Mouse (Mus musculus) intestine, postnatal 0 days (tissue): Measurements from ENCODE around the gene Coa7. TPM values are rescaled to one million over a fixed set of nuclear protein-coding genes. Genes with fewer than 3 reads are reported as not detected.

Experiments used
- ATAC-seq: fragments of 200-750 bp; cut with Nextera tagmentation; 2 replicates; pipeline ENCODE4 v1.8.0; 2017; ENCODE audit warnings: mild to moderate bottlenecking, moderate TSS enrichment, moderate library complexity
- H3K27ac ChIP-seq: fragments of 300-500 bp; sonication (generic); 2 replicates; pipeline ENCODE4 v1.5.1; 2014; ENCODE audit warnings: mild to moderate bottlenecking, low read depth, low read length, moderate library complexity
- H3K27me3 ChIP-seq: fragments of 300-500 bp; sonication (generic); replicated peaks from 2 replicates; pipeline ENCODE4 v1.6.1; 2014; ENCODE audit warnings: low read length, mixed read lengths; ENCODE audit not compliant: control insufficient read depth, insufficient read depth
- H3K36me3 ChIP-seq: fragments of 300-500 bp; sonication (generic); 2 replicates; pipeline ENCODE4 v1.6.1; 2014; ENCODE audit warnings: mild to moderate bottlenecking, moderate library complexity; ENCODE audit not compliant: control insufficient read depth, insufficient read depth
- H3K4me1 ChIP-seq: fragments of 300-500 bp; sonication (generic); replicated peaks from 2 replicates; pipeline ENCODE4 v1.6.1; 2014; ENCODE audit warnings: antibody characterized with exemption, low read length, mixed read lengths; ENCODE audit not compliant: control insufficient read depth, insufficient read depth
- H3K4me2 ChIP-seq: fragments of 300-500 bp; sonication (generic); replicated peaks from 2 replicates; pipeline ENCODE4 v1.6.1; 2014; ENCODE audit warnings: low read depth, mild to moderate bottlenecking, moderate library complexity
- H3K4me3 ChIP-seq: fragments of 300-500 bp; sonication (generic); 2 replicates; pipeline ENCODE4 v1.5.1; 2014; ENCODE audit warnings: low read depth, low read length
- H3K9ac ChIP-seq: fragments of 300-500 bp; sonication (generic); 2 replicates; pipeline ENCODE4 v1.6.1; 2014; ENCODE audit warnings: mild to moderate bottlenecking, low read depth, low read length
- H3K9me3 ChIP-seq: fragments of 300-500 bp; sonication (generic); 2 replicates; pipeline ENCODE4 v1.6.1; 2016; ENCODE audit warnings: mixed run types; ENCODE audit not compliant: control insufficient read depth
- CTCF ChIP-seq: sonication (generic); IDR thresholded peaks from 2 replicates; pipeline ENCODE4 v1.5.1; 2016; ENCODE audit warnings: low read depth, mild to moderate bottlenecking, control low read depth, antibody characterized with exemption, moderate library complexity
- WGBS: fragments of 180-500 bp; shearing (Covaris S2); extraction: QIAGEN DNeasy Blood & Tissue Kit; methylation state at CpG from one replicate; pipeline ENCODE4 v1.1.7; 2014; 5-methylcytosine and 5-hydroxymethylcytosine counted together
- polyA plus RNA-seq: library from polyadenylated mRNA; unstranded; fragments of >200 nt; fragmentation: Nextera tagmentation; extraction: Ambion mirVana; gene quantifications from 2 replicates; pipeline ENCODE4 v1.2.1, GENCODE M21; 2015

Gene Coa7
- polyA plus RNA-seq, result 83.6 and 91.4 TPM in 2 replicates

GRCm38 (mm10) chr4:108327730-108328484 lies at the start of gene Coa7:
Gene Coa7 (plus strand): TSS chr4:108328140.
- Histone ChIP-seq H3K27ac (peak within 1 kb of the TSS; percentile 85), H3K4me3 (peak within 1 kb of the TSS; percentile 61), H3K36me3 (peaks cover 4% of the 10 kb centered on the region; the same call in 1 of the 2 replicates), H3K9ac (peak within 1 kb of the TSS; percentile 56), H3K9me3 (no peaks in the 10 kb centered on the region), H3K4me2 (peak within 1 kb of the TSS; percentile 71), H3K27me3 (no peaks in the 10 kb centered on the region), H3K4me1 (peaks cover 4% of the 10 kb centered on the region; the same call in 1 of the 2 replicates)
- 0 out of 2 replicates have a peak, but pooled peaks have one; percentile 11 for TF ChIP-seq CTCF
- WGBS, result under 1% methylated on average over 45 of the region's 45 CpGs
- peak; percentile 93 for ATAC-seq

DNA sequence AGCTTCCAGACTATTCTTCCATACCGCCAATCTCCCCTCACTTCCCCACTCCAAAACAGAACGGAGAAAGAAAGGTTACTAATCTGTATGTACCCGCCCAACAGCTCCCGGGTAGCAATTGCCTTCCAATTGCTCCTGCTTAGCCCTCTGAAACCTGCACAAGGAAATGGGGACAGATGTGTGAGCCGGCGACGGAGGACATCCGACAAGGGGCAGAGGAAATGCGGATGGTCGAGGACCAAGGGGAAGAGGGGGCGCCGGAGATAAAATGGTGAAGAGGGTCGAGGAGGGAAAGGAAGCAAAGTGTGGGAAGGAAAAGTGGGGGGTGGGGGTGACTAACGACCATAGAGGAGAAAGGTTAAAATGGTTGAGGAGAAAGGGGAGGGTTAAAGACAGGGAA lies 27.7 kb upstream of the Coa7 start:
- ATAC-seq, result no peak
- Histone ChIP-seq H3K27ac (peak overlapping the region; percentile 78), H3K27me3 (no peaks in the 10 kb centered on the region), H3K9ac (peak overlapping the region; percentile 89), H3K4me2 (peak overlapping the region; percentile 80), H3K4me3 (peak overlapping the region; percentile 83), H3K9me3 (no peaks in the 10 kb centered on the region), H3K36me3 (no peaks in the 10 kb centered on the region), H3K4me1 (no peaks in the 10 kb centered on the region)
- WGBS, result 1% methylated on average over 14 of the region's 14 CpGs
- TF ChIP-seq CTCF, result no peak

DNA sequence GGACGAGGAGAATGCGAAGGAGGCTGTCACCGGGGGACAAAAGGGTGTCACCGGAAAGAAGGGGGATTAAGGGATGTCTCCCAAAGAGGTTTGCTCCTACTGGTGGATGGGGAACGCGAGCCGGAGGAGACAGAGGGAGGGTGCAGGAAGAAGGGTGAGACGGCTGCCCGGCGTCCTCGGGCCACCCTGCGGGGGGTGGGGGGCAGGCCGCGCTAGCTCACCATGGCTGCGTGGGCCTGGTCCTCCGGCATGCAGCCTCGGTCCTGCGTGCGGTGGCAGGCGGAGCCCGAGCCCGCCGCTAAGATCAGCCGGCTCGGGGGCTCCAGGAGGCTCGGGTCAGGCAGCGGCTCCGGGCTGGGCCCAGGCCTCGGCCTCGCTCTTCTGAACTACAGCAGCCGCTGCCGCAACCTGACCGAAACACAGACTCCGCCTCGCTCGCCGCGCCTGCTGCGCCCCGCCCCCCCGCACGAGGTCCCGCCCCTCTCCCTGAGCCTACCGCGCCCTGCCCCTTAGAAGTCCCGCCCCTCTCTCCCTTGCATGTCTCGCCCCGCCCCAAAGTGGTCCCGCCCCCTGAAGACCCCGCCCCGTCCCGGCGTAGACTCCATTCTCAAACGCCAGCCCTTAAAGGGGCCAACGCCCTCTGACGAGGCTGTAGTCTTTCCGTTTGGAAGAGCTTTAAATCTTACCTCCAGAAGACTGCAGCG lies 27.1 kb upstream of the Coa7 start, which contains the start of gene Zyg11b:
Gene Zyg11b (minus strand): TSS at position 427 of the 704 bp plus-strand sequence.
- TF ChIP-seq CTCF, result 0 out of 2 replicates have a peak, but pooled peaks have one; percentile 7
- Histone ChIP-seq H3K36me3 (no peaks in the 10 kb centered on the region), H3K4me1 (no peaks in the 10 kb centered on the region), H3K4me2 (peak within 1 kb of the TSS; percentile 80), H3K9ac (peak within 1 kb of the TSS; percentile 89), H3K4me3 (peak within 1 kb of the TSS; percentile 83), H3K9me3 (no peaks in the 10 kb centered on the region), H3K27me3 (no peaks in the 10 kb centered on the region), H3K27ac (peak within 1 kb of the TSS; percentile 78)
- WGBS, result under 1% methylated on average over 42 of the region's 58 CpGs
- ATAC-seq, result peak; percentile 95

GRCm38 (mm10) chr4:108302296-108302890 lies 25.5 kb upstream of the Coa7 start:
- no peaks in the 10 kb centered on the region for H3K4me1 ChIP-seq
- H3K27me3 ChIP-seq, result no peaks in the 10 kb centered on the region
- no peaks in the 10 kb centered on the region for H3K9me3 ChIP-seq
- ATAC-seq, result no peak
- no peak for TF ChIP-seq CTCF
- H3K36me3 ChIP-seq, result no peaks in the 10 kb centered on the region
- H3K4me3 ChIP-seq, result no peak overlapping the region
- H3K9ac ChIP-seq, result no peak overlapping the region
- WGBS, result 74% methylated on average over 5 of the region's 5 CpGs
- no peak overlapping the region for H3K4me2 ChIP-seq
- H3K27ac ChIP-seq, result no peak overlapping the region

- no peak for ATAC-seq
- Histone ChIP-seq H3K4me1 (no peaks in the 10 kb centered on the region), H3K9ac (no peak overlapping the region), H3K36me3 (no peaks in the 10 kb centered on the region), H3K4me2 (no peak overlapping the region), H3K27ac (no peak overlapping the region), H3K27me3 (no peaks in the 10 kb centered on the region), H3K4me3 (no peak overlapping the region), H3K9me3 (0 out of 2 replicates have a peak, but pooled peaks cover 4% of the 10 kb centered on the region)
- 71% methylated on average over 6 of the region's 6 CpGs for WGBS
- TF ChIP-seq CTCF, result no peak
Observed at GRCm38 (mm10) chr4:108310706-108311105, 17.2 kb upstream of the Coa7 start.

- no peak for ATAC-seq
- WGBS, result 56% methylated on average over 5 of the region's 5 CpGs
- no peaks in the 10 kb centered on the region for H3K9me3 ChIP-seq
- H3K4me2 ChIP-seq, result no peak overlapping the region
- no peaks in the 10 kb centered on the region for H3K4me1 ChIP-seq
- H3K27me3 ChIP-seq, result no peaks in the 10 kb centered on the region
- no peak overlapping the region for H3K4me3 ChIP-seq
- H3K9ac ChIP-seq, result no peak overlapping the region
- no peak overlapping the region for H3K27ac ChIP-seq
- no peak for TF ChIP-seq CTCF
- no peaks in the 10 kb centered on the region for H3K36me3 ChIP-seq
Observed at GRCm38 (mm10) chr4:108314041-108314440, 13.9 kb upstream of the Coa7 start.
